Mouse (Mus musculus): ENCODE data around the gene Elavl1. TPM values are rescaled to one million over a fixed set of nuclear protein-coding genes. Genes with fewer than 3 reads are reported as not detected.

Gene Elavl1
- 224 and 239 TPM in 2 replicates for polyA plus RNA-seq (2014; fragmentation: Nextera tagmentation; extraction: Ambion mirVana)

DNA sequence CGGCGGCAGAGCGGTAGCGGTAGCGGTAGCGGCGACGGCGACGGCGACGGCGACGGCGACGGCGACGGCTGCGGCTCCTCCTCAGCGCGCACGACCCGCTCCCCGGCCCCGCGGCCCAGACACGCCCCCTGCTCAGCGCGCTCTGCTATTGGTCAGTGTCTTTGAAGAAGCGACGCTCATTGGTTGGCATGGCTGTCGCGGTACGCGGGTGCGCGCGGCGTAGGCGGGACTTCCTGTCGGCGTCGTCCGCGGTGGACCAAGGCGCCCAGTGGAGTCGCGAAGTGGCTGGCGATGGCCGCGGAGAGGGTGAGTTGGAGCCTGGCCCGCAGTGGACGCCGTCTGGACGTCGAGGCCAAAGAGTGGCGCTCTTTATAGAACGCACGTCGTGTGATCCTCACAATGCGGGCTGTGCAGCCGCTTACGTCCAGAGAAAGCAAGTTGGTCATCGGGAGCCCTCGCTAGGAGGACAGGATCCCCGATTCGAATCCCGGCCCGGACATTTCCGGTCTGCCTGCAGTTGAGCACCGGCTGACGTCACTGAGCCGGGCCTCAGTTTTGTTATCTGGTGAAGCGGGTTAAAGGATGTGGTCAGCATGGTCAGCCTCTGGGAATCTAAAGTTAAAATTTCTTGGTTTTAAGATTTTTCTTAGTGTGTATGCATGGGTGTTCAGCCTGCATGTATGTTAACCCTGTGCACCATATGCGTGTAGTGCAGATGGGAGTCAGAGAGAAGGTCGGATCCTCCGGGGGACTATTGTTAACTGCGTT, at the start of gene Elavl1, which contains the start of gene Ccl25:
Gene Elavl1, minus strand, starts transcription at position 431 of the 768 bp plus-strand sequence.
Gene Ccl25, plus strand, starts transcription at position 228 of the 768 bp plus-strand sequence.
- H3K4me1 ChIP-seq (ENCODE audit: control insufficient read depth, insufficient read depth, low read length), result peaks cover 13% of the 10 kb centered on the region
- WGBS, result under 1% methylated on average over 71 of the region's 78 CpGs
- H3K9ac ChIP-seq (replicated peaks; ENCODE audit: low read depth, low read length), result peak within 1 kb of the TSS; percentile 99
- peaks cover 37% of the 10 kb centered on the region for H3K36me3 ChIP-seq (ENCODE audit: control insufficient read depth, insufficient read depth, low read length)
- no peaks in the 10 kb centered on the region for H3K27me3 ChIP-seq (ENCODE audit: control insufficient read depth, insufficient read depth, low read length)
- peak within 1 kb of the TSS; percentile 74 for H3K27ac ChIP-seq (ENCODE audit: low read length)
- peak; percentile 98 for ATAC-seq (ENCODE audit: insufficient number of reproducible peaks, insufficient read depth, low FRiP score, low read depth)
- H3K9me3 ChIP-seq (ENCODE audit: control insufficient read depth, low read depth, low read length), result no peaks in the 10 kb centered on the region
- H3K4me2 ChIP-seq (replicated peaks; ENCODE audit: low read depth, low read length), result peak within 1 kb of the TSS; percentile 96
- H3K4me3 ChIP-seq (ENCODE audit: low read depth, low read length), result peak within 1 kb of the TSS; percentile 99

DNA sequence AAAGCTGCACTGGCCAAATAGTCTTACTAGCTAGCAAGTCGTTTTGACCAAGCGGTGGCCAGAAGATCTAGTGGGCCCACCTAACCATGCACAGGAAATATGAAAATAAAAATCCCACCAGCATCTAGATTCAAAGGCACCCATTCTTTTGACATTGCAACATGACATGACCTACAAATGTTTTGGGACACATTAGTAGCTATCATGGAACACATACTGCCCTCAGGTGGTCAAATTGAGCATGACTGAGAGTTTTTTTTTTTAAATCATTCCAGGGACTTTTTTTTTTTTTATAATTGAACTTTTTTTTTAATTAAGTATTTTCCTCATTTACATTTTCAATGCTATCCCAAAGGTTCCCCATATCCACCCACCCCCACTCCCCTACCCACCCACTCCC, 47.4 kb upstream of the Elavl1 start:
- no peaks in the 10 kb centered on the region for H3K36me3 ChIP-seq (ENCODE audit: control insufficient read depth, insufficient read depth, low read length)
- H3K9me3 ChIP-seq (ENCODE audit: control insufficient read depth, low read depth, low read length), result no peaks in the 10 kb centered on the region
- WGBS, result 77% methylated on average over 2 of the region's 2 CpGs
- no peak overlapping the region for H3K9ac ChIP-seq (replicated peaks; ENCODE audit: low read depth, low read length)
- no peaks in the 10 kb centered on the region for H3K4me1 ChIP-seq (ENCODE audit: control insufficient read depth, insufficient read depth, low read length)
- H3K4me3 ChIP-seq (ENCODE audit: low read depth, low read length), result no peak overlapping the region
- no peak overlapping the region for H3K27ac ChIP-seq (ENCODE audit: low read length)
- no peak overlapping the region for H3K4me2 ChIP-seq (replicated peaks; ENCODE audit: low read depth, low read length)
- no peaks in the 10 kb centered on the region for H3K27me3 ChIP-seq (ENCODE audit: control insufficient read depth, insufficient read depth, low read length)
- ATAC-seq (ENCODE audit: insufficient number of reproducible peaks, insufficient read depth, low FRiP score, low read depth), result no peak

DNA sequence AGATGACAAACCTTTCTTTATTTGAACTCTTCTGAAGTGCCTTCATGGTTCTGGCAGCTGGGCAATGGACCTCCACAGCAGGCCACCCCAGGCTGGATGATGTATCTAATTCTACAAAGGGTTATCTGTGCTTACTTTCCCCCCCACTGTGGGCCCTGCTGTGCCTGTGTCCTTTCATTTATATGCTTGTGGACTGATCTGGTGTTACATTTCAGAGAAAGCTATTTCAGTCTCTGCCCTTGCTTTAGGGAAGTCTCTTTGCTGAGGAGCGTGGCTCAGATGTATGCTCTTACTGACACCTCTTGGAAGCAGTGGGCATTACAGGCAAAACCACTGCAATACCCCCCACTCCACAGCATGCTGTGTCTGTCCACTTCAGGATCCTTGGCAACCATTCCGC, 44.9 kb upstream of the Elavl1 start:
- Histone ChIP-seq H3K27me3 (ENCODE audit: control insufficient read depth, insufficient read depth, low read length) (no peaks in the 10 kb centered on the region), H3K4me2 (replicated peaks; ENCODE audit: low read depth, low read length) (no peak overlapping the region), H3K4me3 (ENCODE audit: low read depth, low read length) (no peak overlapping the region), H3K9ac (replicated peaks; ENCODE audit: low read depth, low read length) (no peak overlapping the region), H3K36me3 (ENCODE audit: control insufficient read depth, insufficient read depth, low read length) (no peaks in the 10 kb centered on the region), H3K4me1 (ENCODE audit: control insufficient read depth, insufficient read depth, low read length) (no peaks in the 10 kb centered on the region), H3K9me3 (ENCODE audit: control insufficient read depth, low read depth, low read length) (no peaks in the 10 kb centered on the region), H3K27ac (ENCODE audit: low read length) (no peak overlapping the region)
- WGBS, result 34% methylated on average over 2 of the region's 2 CpGs
- ATAC-seq (ENCODE audit: insufficient number of reproducible peaks, insufficient read depth, low FRiP score, low read depth), result peak; percentile 33; the same call in 1 of the 2 replicates

DNA sequence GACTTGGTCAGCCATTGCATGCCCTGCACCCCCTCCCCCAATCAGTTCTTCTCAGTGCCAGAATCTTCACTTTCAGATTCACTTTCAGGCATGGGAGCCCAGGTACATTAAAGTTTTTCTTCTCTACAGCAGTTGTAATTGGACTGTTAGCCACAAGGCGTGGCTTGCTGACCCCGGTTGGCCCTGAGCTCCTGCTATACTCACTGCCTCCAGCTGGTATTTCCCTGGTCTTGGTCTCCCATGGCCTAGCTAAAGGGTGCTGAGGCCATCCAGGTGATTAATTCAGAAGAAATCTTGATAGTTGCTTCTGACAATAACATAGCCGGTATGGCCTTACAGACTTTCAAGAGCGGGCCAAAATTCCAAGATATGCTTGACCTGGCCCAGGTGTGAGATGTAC, 43.3 kb upstream of the Elavl1 start:
- H3K9me3 ChIP-seq (ENCODE audit: control insufficient read depth, low read depth, low read length), result no peaks in the 10 kb centered on the region
- no peaks in the 10 kb centered on the region for H3K27me3 ChIP-seq (ENCODE audit: control insufficient read depth, insufficient read depth, low read length)
- no peak overlapping the region for H3K4me3 ChIP-seq (ENCODE audit: low read depth, low read length)
- no peak overlapping the region for H3K27ac ChIP-seq (ENCODE audit: low read length)
- H3K9ac ChIP-seq (replicated peaks; ENCODE audit: low read depth, low read length), result no peak overlapping the region
- WGBS, result 89% methylated on average over 4 of the region's 4 CpGs
- H3K4me1 ChIP-seq (ENCODE audit: control insufficient read depth, insufficient read depth, low read length), result no peaks in the 10 kb centered on the region
- H3K36me3 ChIP-seq (ENCODE audit: control insufficient read depth, insufficient read depth, low read length), result no peaks in the 10 kb centered on the region
- no peak for ATAC-seq (ENCODE audit: insufficient number of reproducible peaks, insufficient read depth, low FRiP score, low read depth)
- H3K4me2 ChIP-seq (replicated peaks; ENCODE audit: low read depth, low read length), result no peak overlapping the region

DNA sequence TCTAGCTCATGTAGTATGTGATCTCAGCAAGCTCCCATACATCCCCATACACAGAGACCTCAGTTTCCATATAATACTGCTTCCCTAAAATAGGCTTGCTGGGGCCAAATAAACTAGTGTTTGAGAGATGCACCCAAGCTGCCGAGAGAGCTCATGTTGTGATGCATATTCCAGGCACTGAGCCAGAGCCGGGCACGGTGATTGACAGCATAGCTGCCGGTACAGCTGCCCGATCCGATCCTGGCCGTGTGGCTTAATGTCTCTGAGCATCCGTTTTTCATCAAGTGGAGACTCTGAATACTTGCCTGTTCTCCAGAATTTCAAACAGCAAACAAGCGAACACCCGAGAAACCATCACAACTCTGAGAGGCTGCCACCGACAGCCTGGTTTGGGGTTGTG, 42.6 kb upstream of the Elavl1 start:
- H3K27me3 ChIP-seq (ENCODE audit: control insufficient read depth, insufficient read depth, low read length), result no peaks in the 10 kb centered on the region
- H3K9ac ChIP-seq (replicated peaks; ENCODE audit: low read depth, low read length), result no peak overlapping the region
- no peak overlapping the region for H3K4me3 ChIP-seq (ENCODE audit: low read depth, low read length)
- H3K4me2 ChIP-seq (replicated peaks; ENCODE audit: low read depth, low read length), result no peak overlapping the region
- H3K27ac ChIP-seq (ENCODE audit: low read length), result no peak overlapping the region
- no peak for ATAC-seq (ENCODE audit: insufficient number of reproducible peaks, insufficient read depth, low FRiP score, low read depth)
- H3K36me3 ChIP-seq (ENCODE audit: control insufficient read depth, insufficient read depth, low read length), result no peaks in the 10 kb centered on the region
- H3K9me3 ChIP-seq (ENCODE audit: control insufficient read depth, low read depth, low read length), result no peaks in the 10 kb centered on the region
- H3K4me1 ChIP-seq (ENCODE audit: control insufficient read depth, insufficient read depth, low read length), result no peaks in the 10 kb centered on the region
- 79% methylated on average over 11 of the region's 11 CpGs for WGBS

DNA sequence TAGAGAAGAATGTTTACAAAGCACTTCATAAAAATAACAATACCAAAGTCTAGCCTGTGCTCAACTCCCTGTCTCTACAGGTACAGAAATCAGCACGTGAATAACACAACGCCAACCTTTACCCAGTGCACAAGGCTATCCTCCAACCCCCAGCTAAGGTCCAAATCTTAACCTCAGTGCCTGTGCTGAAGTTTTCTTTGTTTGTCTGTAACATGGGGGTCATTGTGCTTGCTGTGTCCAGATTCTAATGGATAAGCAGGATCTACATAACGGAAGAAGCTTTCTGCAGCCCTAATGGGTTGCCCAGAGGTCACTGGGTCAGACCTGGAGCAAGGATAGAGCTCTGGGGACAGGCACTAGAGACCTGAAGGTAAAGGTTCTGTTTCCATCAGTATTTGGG, 41.0 kb upstream of the Elavl1 start:
- H3K4me1 ChIP-seq (ENCODE audit: control insufficient read depth, insufficient read depth, low read length), result no peaks in the 10 kb centered on the region
- ATAC-seq (ENCODE audit: insufficient number of reproducible peaks, insufficient read depth, low FRiP score, low read depth), result no peak
- no peaks in the 10 kb centered on the region for H3K9me3 ChIP-seq (ENCODE audit: control insufficient read depth, low read depth, low read length)
- no peaks in the 10 kb centered on the region for H3K36me3 ChIP-seq (ENCODE audit: control insufficient read depth, insufficient read depth, low read length)
- no peak overlapping the region for H3K4me2 ChIP-seq (replicated peaks; ENCODE audit: low read depth, low read length)
- H3K4me3 ChIP-seq (ENCODE audit: low read depth, low read length), result no peak overlapping the region
- H3K27me3 ChIP-seq (ENCODE audit: control insufficient read depth, insufficient read depth, low read length), result no peaks in the 10 kb centered on the region
- no peak overlapping the region for H3K9ac ChIP-seq (replicated peaks; ENCODE audit: low read depth, low read length)
- no peak overlapping the region for H3K27ac ChIP-seq (ENCODE audit: low read length)
- WGBS, result 84% methylated on average over 3 of the region's 3 CpGs

DNA sequence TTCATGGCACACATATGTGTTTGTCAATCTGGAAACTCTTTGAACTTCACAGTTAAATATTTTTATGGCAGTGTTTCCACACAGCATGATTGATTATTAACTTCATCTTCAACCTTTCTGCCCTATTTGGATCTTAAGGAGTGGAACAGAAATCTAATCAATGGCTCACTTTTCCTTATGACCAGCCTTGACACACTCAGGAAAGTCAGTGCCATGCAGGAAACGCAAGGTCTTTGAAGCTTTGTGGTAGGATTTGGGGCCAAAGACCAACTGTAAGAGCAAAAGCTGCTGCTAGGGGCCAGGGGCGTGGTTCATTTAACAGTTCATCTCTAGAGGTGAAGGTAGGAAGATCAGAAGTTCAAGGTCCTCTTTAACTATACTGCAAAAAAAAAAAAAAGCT, 35.7 kb upstream of the Elavl1 start:
- Histone ChIP-seq H3K4me2 (replicated peaks; ENCODE audit: low read depth, low read length) (no peak overlapping the region), H3K4me3 (ENCODE audit: low read depth, low read length) (no peak overlapping the region), H3K4me1 (ENCODE audit: control insufficient read depth, insufficient read depth, low read length) (no peaks in the 10 kb centered on the region), H3K36me3 (ENCODE audit: control insufficient read depth, insufficient read depth, low read length) (no peaks in the 10 kb centered on the region), H3K9me3 (ENCODE audit: control insufficient read depth, low read depth, low read length) (no peaks in the 10 kb centered on the region), H3K9ac (replicated peaks; ENCODE audit: low read depth, low read length) (no peak overlapping the region), H3K27me3 (ENCODE audit: control insufficient read depth, insufficient read depth, low read length) (no peaks in the 10 kb centered on the region), H3K27ac (ENCODE audit: low read length) (no peak overlapping the region)
- no peak for ATAC-seq (ENCODE audit: insufficient number of reproducible peaks, insufficient read depth, low FRiP score, low read depth)
- 69% methylated on average over 2 of the region's 2 CpGs for WGBS

DNA sequence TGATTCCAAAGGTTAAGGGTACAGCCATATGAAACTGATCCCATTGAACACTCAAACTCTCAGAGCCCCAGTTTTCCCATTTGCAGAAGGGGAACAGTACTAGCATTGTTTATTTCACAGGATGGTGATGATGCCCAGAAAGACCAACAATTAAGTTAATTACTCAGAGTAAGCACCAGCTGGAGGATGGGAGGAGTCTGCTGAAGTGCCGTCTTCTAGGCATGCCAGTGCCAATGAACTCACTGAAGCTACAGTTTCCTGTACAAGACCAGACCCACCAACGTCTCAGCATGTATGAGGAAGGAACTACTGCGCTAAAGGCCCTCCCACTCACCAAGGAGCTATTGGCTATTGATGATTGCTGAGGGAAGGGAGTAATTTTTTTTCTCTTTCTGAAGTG, 34.1 kb upstream of the Elavl1 start:
- WGBS, result 67% methylated on average over 3 of the region's 3 CpGs
- Histone ChIP-seq H3K9me3 (ENCODE audit: control insufficient read depth, low read depth, low read length) (no peaks in the 10 kb centered on the region), H3K4me1 (ENCODE audit: control insufficient read depth, insufficient read depth, low read length) (no peaks in the 10 kb centered on the region), H3K4me3 (ENCODE audit: low read depth, low read length) (no peak overlapping the region), H3K4me2 (replicated peaks; ENCODE audit: low read depth, low read length) (no peak overlapping the region), H3K27ac (ENCODE audit: low read length) (no peak overlapping the region), H3K9ac (replicated peaks; ENCODE audit: low read depth, low read length) (no peak overlapping the region), H3K36me3 (ENCODE audit: control insufficient read depth, insufficient read depth, low read length) (no peaks in the 10 kb centered on the region), H3K27me3 (ENCODE audit: control insufficient read depth, insufficient read depth, low read length) (no peaks in the 10 kb centered on the region)
- ATAC-seq (ENCODE audit: insufficient number of reproducible peaks, insufficient read depth, low FRiP score, low read depth), result no peak

DNA sequence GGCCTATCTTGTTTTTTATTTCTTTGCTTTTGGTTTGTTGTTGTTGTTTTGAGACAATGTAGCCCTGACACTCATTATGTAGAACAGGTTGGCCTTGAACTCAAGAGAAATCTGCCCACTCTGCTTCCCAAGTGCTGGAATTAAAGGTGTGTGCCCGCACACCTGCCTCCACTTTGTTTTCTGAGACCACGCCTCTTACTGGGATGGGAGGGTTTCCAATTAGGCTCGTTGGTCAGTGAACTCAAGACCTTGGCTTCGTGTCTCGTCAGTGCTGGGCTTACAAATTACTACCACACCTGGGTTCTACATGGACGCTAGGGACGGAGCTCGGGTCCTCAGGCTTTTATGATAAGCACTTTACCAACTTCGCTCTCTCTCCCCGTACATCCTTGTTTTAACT, 30.2 kb upstream of the Elavl1 start:
- ATAC-seq (ENCODE audit: insufficient number of reproducible peaks, insufficient read depth, low FRiP score, low read depth), result no peak

More for the DNA sequence above, 30.2 kb upstream of the Elavl1 start:
- no peak overlapping the region for H3K27ac ChIP-seq (ENCODE audit: low read length)
- no peak overlapping the region for H3K9ac ChIP-seq (replicated peaks; ENCODE audit: low read depth, low read length)
- no peaks in the 10 kb centered on the region for H3K4me1 ChIP-seq (ENCODE audit: control insufficient read depth, insufficient read depth, low read length)
- 87% methylated on average over 10 of the region's 10 CpGs for WGBS
- H3K4me2 ChIP-seq (replicated peaks; ENCODE audit: low read depth, low read length), result no peak overlapping the region
- no peaks in the 10 kb centered on the region for H3K27me3 ChIP-seq (ENCODE audit: control insufficient read depth, insufficient read depth, low read length)
- H3K9me3 ChIP-seq (ENCODE audit: control insufficient read depth, low read depth, low read length), result no peaks in the 10 kb centered on the region
- no peaks in the 10 kb centered on the region for H3K36me3 ChIP-seq (ENCODE audit: control insufficient read depth, insufficient read depth, low read length)
- H3K4me3 ChIP-seq (ENCODE audit: low read depth, low read length), result no peak overlapping the region

All from stomach, embryonic 14.5 days (tissue).